Mouse (Mus musculus): ENCODE data around the gene Chka.

Chka gene

DNA sequence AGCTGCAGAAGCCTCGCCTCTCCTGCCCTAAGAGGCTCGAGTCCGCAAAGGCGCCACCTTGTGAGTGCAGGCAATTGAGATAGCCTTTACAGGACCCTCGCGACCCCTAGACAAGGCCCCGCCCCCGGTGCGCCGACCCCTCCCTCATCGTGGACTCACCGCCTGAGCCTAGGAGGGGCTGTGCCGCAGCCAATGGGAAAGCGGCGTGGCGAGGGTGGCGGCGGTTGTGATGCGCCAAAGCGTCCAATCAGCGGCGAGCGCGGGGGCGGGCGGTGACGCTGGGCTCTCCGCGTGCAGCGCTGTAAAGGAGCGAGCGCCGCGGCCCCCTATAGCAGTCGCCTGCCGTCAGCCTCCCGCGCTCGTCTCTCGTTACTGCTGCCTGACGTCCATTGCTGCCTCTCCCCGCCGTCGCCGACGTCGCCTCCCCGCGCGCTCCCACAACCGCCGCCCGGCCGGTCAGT lies at the start of gene Chka:
Gene Chka, plus strand, starts transcription at position 272 of the 461 bp plus-strand sequence.
- DNase-seq: peak; percentile 100

DNA sequence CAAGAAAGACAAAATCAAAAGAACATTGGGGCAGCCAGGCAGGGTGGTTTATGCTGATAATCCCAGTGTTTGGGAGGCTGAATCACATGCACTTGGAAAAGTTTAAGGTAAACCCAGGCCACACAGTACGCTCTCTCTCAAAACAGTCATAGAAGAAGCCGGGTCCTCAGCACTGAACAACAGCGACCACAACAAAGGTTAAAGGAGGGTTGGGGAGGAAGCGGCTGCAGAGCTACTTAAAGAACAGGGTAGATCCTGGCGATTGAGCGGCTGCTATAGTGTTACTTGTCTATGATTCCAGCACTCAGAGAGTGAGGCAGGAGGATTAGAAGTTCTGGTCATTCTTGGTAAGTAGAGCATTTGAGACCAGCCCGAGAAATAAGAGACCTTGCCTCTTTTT lies 46.0 kb upstream of the Chka start:
- no peak for DNase-seq

- DNase-seq: no peak
Measured at GRCm38 (mm10) chr19:3810536-3811233, 40.9 kb upstream of the Chka start.

DNA sequence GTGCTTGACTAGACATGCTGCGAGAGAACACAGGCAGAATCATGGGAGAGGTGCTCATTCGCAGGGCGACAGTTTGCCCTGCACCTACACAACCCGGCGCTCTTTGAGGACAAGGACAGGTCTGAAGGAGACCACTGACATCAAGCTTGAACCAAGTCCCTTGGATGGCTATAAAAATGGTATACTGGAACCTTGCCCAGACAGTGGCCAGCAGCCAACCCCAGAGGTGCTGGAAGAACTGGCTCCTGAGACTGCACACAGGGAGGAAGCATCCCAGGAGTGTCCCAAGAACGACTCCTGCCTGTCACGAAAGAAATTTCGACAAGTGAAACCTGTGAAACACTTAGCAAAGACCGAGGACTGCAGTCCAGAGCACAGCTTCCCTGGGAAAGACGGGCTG lies 37.1 kb upstream of the Chka start:
- DNase-seq: peak; percentile 95

GRCm38 (mm10) chr19:3815824-3816223 lies 35.7 kb upstream of the Chka start:
- DNase-seq: no peak

DNA sequence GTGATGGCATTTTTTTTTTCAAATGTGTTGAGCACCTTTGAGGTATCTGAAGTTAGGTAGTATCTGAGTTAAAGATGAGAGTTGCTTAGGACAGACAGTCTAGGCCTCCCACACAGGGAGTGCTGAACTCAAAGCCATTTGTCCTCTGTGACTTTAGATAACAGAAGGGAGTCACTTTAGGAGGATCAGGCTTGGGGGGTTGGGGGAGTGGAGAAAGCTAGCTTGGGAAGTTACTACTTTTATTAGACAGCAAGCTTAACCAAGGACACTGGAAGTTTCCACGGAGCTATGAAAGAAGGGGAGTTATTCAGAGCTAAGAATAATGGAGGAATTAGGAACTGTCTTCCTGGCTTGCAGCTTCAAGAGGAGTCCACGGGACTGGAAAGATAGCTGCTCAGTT lies 32.5 kb upstream of the Chka start:
- no peak for DNase-seq

DNA sequence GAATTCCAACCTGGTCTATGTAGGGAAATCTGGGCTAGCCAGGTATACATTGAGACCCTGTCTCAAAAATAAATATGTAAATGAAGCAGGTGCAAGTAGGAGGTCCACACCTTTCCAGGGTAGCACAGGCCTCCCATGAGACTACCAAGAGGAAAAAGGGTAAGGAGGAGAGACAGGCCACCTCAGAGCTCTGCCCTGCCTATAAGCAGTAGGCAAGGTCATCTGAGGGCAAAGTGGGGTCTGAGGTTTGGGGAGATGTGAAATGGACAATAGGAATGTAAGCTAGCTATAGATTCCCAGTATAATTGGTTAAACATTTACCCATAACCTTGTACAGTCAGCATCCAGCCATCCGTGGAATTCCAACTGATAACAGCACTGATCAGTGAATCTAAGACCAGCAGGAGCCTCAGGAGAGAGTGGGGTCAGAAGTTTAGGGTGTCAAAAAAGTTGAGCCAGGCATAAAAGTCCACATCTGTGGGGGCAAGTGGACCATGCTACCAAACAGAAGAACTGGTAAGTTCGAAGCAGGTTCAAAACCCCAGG lies 31.6 kb upstream of the Chka start:
- DNase-seq: no peak

DNA sequence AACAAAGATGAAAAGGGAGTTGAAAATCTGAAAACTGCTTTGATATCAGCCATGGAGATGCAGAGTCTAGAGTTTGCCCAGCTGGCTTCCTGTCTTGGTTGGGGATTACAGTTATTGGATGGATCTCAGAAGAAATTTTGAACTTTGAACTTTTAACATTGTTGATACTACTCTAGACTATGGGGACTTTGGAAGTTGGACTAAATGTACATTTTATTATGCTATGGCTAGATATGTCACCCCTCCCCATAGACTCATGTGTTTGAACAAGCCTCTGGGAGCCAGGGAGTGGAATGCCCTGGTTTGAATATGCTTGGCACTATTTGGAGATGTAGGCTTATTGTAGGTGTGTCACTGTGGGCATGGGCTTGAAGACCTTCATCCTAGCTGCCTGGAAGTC lies 26.5 kb upstream of the Chka start:
- DNase-seq: no peak

DNA sequence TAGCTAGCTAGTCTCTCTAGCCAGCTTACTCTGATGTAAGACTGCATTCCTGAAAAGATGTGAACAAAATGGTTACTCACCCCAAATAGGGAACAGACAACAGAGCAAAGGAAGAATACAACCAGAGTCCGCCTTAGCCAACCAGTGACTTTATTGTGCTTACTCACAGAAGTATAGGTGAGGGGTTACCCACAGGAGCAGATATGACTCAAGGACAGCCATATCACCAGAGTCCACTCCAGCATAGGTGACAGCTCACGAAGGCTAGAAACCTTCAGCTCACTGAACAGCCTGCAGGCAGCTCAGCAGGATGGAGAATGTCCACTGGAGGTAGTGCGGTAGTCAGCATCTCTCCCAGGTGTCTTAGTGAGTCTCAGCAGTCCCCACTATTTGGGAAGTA lies 21.7 kb upstream of the Chka start:
- DNase-seq: peak; percentile 72

DNA sequence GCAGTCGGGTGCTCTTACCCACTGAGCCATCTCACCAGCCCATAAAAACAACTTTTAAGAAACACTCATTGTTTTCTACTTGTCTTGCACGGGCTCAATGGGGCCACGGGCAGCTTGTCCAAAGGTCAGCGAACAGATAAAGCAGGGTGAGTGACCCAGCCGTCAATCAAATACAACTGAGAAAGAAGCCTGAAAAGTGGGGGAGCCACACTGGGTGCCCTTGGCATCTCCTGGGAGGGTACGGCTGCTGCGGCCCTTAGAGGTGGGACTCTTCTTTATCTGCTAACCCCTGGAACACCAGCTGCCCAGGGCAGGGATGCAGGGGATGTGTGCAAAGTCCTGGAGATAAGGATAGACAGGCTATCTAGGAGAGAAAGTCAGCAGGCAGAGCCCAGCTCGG lies 19.9 kb upstream of the Chka start:
- peak; percentile 78 for DNase-seq

DNA sequence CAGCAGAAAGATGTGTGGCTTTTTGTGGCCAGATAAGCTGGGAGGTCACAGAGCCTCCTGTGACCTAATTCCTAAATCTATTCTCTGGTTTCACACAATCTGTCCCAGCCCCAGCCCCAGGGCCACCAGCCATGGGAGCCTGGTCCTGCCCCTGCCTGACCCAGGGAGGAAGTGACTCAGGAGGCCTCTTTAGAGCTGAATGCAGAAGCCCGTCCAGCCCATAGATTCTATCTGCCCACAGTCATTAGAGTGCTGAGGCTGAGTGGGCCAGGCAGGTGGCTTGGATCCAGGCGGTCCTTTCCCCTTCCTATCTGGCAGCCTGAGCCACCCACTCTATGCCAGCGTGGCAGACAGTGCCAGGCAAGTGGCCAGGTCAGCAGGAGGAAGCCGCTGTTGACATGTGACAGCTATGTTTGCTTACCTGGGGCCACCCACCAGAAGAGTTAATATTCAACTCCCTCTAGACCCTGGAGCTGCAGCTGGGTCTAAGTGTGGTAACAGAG lies 18.7 kb upstream of the Chka start:
- peak; percentile 96 for DNase-seq

GRCm38 (mm10) chr19:3834301-3834700 lies 17.3 kb upstream of the Chka start:
- peak; percentile 78 for DNase-seq

GRCm38 (mm10) chr19:3836791-3837190 lies 14.8 kb upstream of the Chka start:
- DNase-seq: no peak

DNA sequence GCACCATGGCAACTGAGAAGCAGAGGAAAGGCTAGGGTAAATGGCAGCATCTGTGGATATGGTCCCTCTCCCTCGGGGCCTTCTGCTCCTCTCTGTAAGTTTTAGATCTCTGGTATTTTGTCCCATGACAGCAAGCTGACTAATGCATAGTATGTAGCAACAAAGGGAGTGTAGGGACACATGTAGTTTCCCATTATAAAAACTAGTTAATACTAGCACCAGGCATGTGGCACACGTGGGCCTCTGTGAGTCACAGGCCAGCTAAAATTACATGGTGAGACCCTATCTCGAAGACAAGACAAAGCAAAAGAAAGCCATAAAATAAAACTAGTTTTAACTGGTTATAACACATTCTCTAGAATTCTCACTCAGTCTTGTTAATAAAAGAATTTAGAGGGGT lies 12.6 kb upstream of the Chka start:
- no peak for DNase-seq

- no peak for DNase-seq
Measured at GRCm38 (mm10) chr19:3839686-3840085, 11.9 kb upstream of the Chka start.

- no peak for DNase-seq
Measured at GRCm38 (mm10) chr19:3840214-3840651, 11.3 kb upstream of the Chka start.

GRCm38 (mm10) chr19:3840685-3841084 lies 10.9 kb upstream of the Chka start:
- DNase-seq: peak; percentile 82

DNA sequence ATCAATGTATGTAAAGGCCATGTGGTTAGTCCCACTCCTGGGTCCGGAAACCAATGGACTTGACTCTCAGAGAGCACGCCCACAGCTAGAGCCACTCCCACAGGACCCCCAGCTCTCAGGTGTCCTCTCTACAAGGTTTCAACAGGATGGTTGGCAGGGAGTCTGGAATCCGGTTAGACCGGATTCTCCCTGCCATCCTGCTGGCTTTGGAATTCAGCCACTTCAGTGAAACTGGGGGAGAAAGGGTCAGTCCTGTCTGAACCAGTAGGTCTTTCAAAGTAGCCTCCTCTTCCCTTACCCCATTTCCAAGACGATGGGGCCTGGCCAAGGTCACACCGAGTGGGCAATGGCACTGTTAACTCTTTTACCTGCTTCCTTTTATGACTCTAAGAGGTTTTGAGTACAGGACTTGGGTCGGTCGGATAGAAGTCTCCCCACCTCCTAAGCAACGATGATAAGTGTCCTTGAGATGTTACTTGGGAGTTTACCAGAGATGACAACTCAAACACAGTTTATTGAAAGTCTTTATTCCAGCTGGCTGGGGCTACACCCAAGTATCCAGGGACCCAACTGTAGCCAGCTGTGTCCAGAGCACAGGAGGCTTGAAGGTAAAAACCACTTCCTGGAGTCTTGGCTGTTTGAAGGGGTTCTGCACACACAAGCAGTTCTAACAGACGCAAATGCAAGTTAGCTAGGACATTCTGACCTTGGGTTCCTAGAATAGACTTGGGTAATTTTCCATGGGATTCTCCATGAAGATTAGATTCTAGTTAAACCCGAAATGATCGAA lies 9.0 kb upstream of the Chka start:
- no peak for DNase-seq

GRCm38 (mm10) chr19:3843629-3844028 lies 7.9 kb upstream of the Chka start:
- DNase-seq: no peak

GRCm38 (mm10) chr19:3844836-3845235 lies 6.7 kb upstream of the Chka start:
- DNase-seq: no peak

DNA sequence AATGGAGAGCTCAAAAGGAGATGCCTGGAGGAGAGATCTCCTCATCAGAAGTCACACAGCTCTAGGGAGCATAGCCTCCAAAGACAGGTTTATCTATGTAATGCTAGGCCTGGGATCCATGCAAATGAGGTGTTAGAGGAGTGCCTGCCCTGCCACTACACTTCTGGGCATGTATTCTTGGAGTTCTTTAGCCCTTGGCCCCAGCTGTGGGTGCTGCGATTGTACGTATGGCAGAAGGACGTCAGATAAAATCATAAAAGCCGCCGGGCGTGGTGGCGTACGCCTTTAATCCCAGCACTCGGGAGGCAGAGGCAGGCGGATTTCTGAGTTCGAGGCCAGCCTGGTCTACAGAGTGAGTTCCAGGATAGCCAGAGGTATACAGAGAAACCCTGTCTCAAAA lies 6.2 kb upstream of the Chka start:
- DNase-seq: no peak

- DNase-seq: no peak
Measured at GRCm38 (mm10) chr19:3845803-3846406, 5.7 kb upstream of the Chka start.

Data from heart, adult 11 months (tissue).